Comparison of ENCODE assay signal across 7 mouse cellular contexts in the genomic region with DNA sequence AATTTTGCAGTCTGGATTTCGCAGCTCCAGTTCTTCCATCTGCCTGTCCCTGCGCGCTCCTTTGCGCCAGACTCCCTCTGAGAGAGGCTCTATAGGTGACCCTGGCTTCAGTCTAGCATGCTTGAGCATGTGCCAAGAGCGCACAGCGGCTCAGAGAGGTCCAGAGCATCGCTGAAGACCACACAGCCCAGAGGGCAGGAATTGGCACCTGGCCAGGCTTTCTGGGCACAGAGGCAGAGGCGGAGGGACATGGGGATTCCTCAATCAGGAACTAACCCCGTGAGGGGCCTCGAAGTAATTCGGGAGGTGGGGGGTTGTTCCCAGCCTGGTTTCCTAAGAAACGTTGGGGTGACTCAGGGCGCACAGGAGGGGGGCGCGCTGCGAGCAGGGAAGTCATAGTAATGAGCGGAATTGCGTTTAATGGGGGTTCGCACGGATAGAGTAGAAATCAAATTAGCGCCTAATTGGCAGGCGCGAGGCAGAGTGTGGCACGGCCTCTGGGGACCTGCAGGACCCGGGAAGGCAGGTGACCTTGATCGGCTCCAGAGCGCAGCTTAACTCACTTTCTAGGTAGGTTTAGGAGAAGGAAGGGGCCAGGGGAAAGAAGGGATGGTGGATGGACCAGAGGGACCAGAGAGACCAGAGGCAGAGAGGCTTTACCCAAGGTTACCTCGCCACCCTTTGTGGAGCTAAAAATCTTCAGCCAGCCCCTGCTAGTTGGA.
DNase-seq lines count a peak whose midpoint lies in the region; ATAC-seq and TF ChIP-seq lines count a peak whose summit lies in the region.

No protein-coding gene starts in this region.

- DNase-seq in left cerebral cortex, adult 18-20 months (ENCODE audit: low spot score in 2 of 2): peak; percentile 28 to 35
- no peak for DNase-seq in left cerebral cortex, adult 9 months (ENCODE audit: low spot score in 2 of 2)
- DNase-seq in frontal cortex, postnatal 14 days (ENCODE audit: low spot score in 2 of 2): peak; percentile 28 to 41
- DNase-seq in right cerebral cortex, postnatal 36 days (ENCODE audit: low spot score in 2 of 2): peak; percentile 16 to 26
- DNase-seq in liver, postnatal 0 days: no peak

- H3K9ac ChIP-seq in limb, embryonic 12.5 days (replicated peaks): 0 out of 2 replicates have a peak overlapping the region, but pooled peaks have one; percentile 8
- H3K9ac ChIP-seq in liver, postnatal 0 days (replicated peaks): no peak overlapping the region

- peaks cover 33% of the 10 kb centered on the region for H3K27me3 ChIP-seq in limb, embryonic 12.5 days
- H3K27me3 ChIP-seq in liver, postnatal 0 days (ENCODE audit: insufficient read depth, low read length): peaks cover 19% of the 10 kb centered on the region; the same call in 1 of the 2 replicates

- ATAC-seq in common myeloid progenitor, adult 5-6 weeks (replicated peaks; ENCODE audit: low read depth, poor library complexity, severe bottlenecking): peak; percentile 75
- ATAC-seq in limb, embryonic 12.5 days (ENCODE audit: insufficient number of reproducible peaks, insufficient read depth, low FRiP score, low TSS enrichment, low read depth): peak; percentile 40; the same call in 1 of the 2 replicates
- ATAC-seq in liver, postnatal 0 days: no peak

- H3K27ac ChIP-seq in limb, embryonic 12.5 days: no peak overlapping the region
- no peak overlapping the region for H3K27ac ChIP-seq in liver, postnatal 0 days (ENCODE audit: low read depth)

- peaks cover 11% of the 10 kb centered on the region for H3K4me1 ChIP-seq in limb, embryonic 12.5 days (replicated peaks)
- H3K4me1 ChIP-seq in liver, postnatal 0 days (ENCODE audit: insufficient read depth): 0 out of 2 replicates have a peak, but pooled peaks cover 3% of the 10 kb centered on the region

- no peaks in the 10 kb centered on the region for H3K9me3 ChIP-seq in limb, embryonic 12.5 days
- H3K9me3 ChIP-seq in liver, postnatal 0 days (ENCODE audit: low read length): no peaks in the 10 kb centered on the region

- WGBS in limb, embryonic 12.5 days: 8% methylated on average over 28 of the region's 28 CpGs
- 16% methylated on average over 28 of the region's 28 CpGs for WGBS in liver, postnatal 0 days (ENCODE audit: insufficient replicate concordance)

- TF ChIP-seq CTCF in liver, postnatal 0 days (IDR thresholded peaks at IDR 0.05; ENCODE audit: low read depth): no peak

- peak overlapping the region; percentile 14 for H3K4me3 ChIP-seq in limb, embryonic 12.5 days (replicated peaks)
- no peak overlapping the region for H3K4me3 ChIP-seq in liver, postnatal 0 days (ENCODE audit: low read depth, low read length)

- TF ChIP-seq EP300 in liver, postnatal 0 days (IDR thresholded peaks at IDR 0.05; ENCODE audit: low read depth): no peak

- peak overlapping the region; percentile 48 for H3K4me2 ChIP-seq in limb, embryonic 12.5 days
- H3K4me2 ChIP-seq in liver, postnatal 0 days (ENCODE audit: low read depth, low read length): no peak overlapping the region

- H3K36me3 ChIP-seq in limb, embryonic 12.5 days: no peaks in the 10 kb centered on the region
- no peaks in the 10 kb centered on the region for H3K36me3 ChIP-seq in liver, postnatal 0 days (replicated peaks; ENCODE audit: insufficient read depth, low read length)

Comparison
In these comparisons a context has a peak if more than half of its experiments do, and no peak if none do; other contexts are left out.
1. DNase-seq: peak in left cerebral cortex, adult 18-20 months (2 of 2), frontal cortex, postnatal 14 days (2 of 2) and right cerebral cortex, postnatal 36 days (2 of 2); none in left cerebral cortex, adult 9 months (0 of 2) and liver, postnatal 0 days (single experiment).